In the genomic region with DNA sequence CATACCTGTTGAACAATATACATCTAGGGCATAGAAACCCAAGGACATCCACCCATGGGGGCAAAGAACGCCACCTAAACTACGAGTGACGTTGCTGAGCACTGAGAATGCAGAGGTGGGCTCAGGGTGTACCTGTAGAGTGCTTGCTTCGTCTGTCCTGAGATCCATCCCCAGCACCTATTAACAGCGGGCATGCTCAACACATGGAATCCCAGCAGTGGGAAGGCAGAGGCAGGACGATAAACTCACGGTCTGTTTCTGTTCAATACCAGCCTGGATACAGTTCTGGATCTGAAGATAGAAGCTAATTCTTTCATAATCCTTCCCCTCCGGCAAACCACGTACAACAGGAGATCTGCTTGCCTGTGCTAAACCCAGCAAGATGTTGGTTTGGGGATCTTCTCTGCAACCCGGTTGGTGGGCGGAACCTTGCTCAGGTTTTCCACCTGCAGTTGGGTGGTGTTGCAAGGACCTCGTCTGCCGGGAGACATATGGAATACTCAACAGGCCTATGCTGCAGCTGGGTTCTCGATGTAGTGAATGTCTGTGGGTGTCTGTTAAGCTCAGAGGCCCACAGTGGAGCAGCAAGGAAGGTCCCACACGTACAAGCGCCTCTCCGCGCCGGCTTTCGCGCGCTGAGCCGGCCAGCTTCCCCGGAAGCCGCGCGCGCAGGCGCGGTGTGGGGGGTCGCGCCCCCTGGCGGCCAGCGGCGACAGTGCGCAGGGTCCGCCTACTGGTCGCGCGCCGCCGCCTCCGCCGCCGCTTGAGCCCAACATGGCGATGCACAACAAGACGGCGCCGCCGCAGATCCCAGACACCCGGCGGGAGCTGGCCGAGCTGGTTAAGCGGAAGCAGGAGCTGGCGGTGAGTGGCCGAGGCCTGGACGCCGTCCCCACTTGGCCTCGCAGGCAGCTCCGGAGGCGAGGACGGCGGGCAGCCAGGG, we compare ENCODE assay signal across 1 mouse cellular context.
TF ChIP-seq lines count a peak whose summit lies in the region.

A gene (plus strand): TSS at position 732 of the 943 bp plus-strand sequence.

TF ChIP-seq in MEL, 35 proteins besides CTCF, POLR2A, EP300 and RAD21 (continued from another document):
- peak; percentile 84 for TF ChIP-seq ZMIZ1 (IDR thresholded peaks at IDR 0.05; ENCODE audit: low read depth, low read length)
- TF ChIP-seq CHD2 (IDR thresholded peaks at IDR 0.05; ENCODE audit: low read length), result no peak
- TF ChIP-seq GABPA (IDR thresholded peaks at IDR 0.05; ENCODE audit: low read depth, low read length), result no peak
- peak; percentile 10; the same call in 1 of the 2 replicates for TF ChIP-seq SMC3 (IDR thresholded peaks at IDR 0.05; ENCODE audit: low read depth, low read length)
- TF ChIP-seq ZKSCAN1 (IDR thresholded peaks at IDR 0.05; ENCODE audit: low read depth, low read length), result no peak
- peak; percentile 77 for TF ChIP-seq POLR2AphosphoS2 (IDR thresholded peaks at IDR 0.05; ENCODE audit: low read length)
- peak; percentile 44; the same call in 1 of the 2 replicates for TF ChIP-seq TCF12 (IDR thresholded peaks at IDR 0.05; ENCODE audit: low read depth, low read length)
- TF ChIP-seq E2F4 (IDR thresholded peaks at IDR 0.05; ENCODE audit: borderline replicate concordance, low read depth, low read length), result peak; percentile 91
- TF ChIP-seq SIN3A (IDR thresholded peaks at IDR 0.05; ENCODE audit: low read length), result peak; percentile 94
TF ChIP-seq in MEL: peak in this region for 13.
